Mouse (Mus musculus) lung, embryonic 14.5 days (tissue): ENCODE data around the gene Surf2. TPM values are rescaled to one million over a fixed set of nuclear protein-coding genes. Genes with fewer than 3 reads are reported as not detected.

Source experiments
- ATAC-seq: fragments of 200-750 bp; cut with Nextera tagmentation; 2 replicates; pipeline ENCODE4 v1.8.0; 2017; ENCODE audit warnings: mild to moderate bottlenecking, moderate TSS enrichment, moderate library complexity; ENCODE audit not compliant: insufficient read depth
- DNase-seq: peaks from one replicate; pipeline ENCODE4 v3.0.0-alpha.2; 2015
- H3K27ac ChIP-seq: fragments of 300-500 bp; sonication (generic); 2 replicates; pipeline ENCODE4 v1.5.1; 2014; ENCODE audit warnings: low read depth, mild to moderate bottlenecking, moderate library complexity
- H3K27me3 ChIP-seq: fragments of 300-500 bp; sonication (generic); 2 replicates; pipeline ENCODE4 v1.6.1; 2014; ENCODE audit warnings: low read length, control low read depth; ENCODE audit not compliant: insufficient read depth
- H3K36me3 ChIP-seq: fragments of 300-500 bp; sonication (generic); 2 replicates; pipeline ENCODE4 v1.6.1; 2014; ENCODE audit warnings: control low read depth; ENCODE audit not compliant: insufficient read depth
- H3K4me1 ChIP-seq: fragments of 300-500 bp; sonication (generic); 2 replicates; pipeline ENCODE4 v1.6.1; 2014; ENCODE audit warnings: antibody characterized with exemption, control low read depth; ENCODE audit not compliant: insufficient read depth
- H3K4me2 ChIP-seq: fragments of 300-500 bp; sonication (generic); 2 replicates; pipeline ENCODE4 v1.6.1; 2014; ENCODE audit warnings: mild to moderate bottlenecking
- H3K4me3 ChIP-seq: fragments of 300-500 bp; sonication (generic); 2 replicates; pipeline ENCODE4 v1.5.1; 2014; ENCODE audit warnings: low read depth, low read length
- H3K9ac ChIP-seq: fragments of 300-500 bp; sonication (generic); 2 replicates; pipeline ENCODE4 v1.6.1; 2014
- H3K9me3 ChIP-seq: fragments of 300-500 bp; sonication (generic); 2 replicates; pipeline ENCODE4 v1.6.1; 2016; ENCODE audit warnings: low read depth, low read length, control low read depth
- CTCF ChIP-seq: IDR thresholded peaks from 2 replicates; pipeline ENCODE4 v1.5.1; 2016; ENCODE audit warnings: antibody characterized with exemption, low read depth
- WGBS: fragments of 180-500 bp; shearing (Covaris S2); extraction: QIAGEN DNeasy Blood & Tissue Kit; methylation state at CpG from one replicate; pipeline ENCODE4 v1.1.7; 2014; 5-methylcytosine and 5-hydroxymethylcytosine counted together
- polyA plus RNA-seq: library from polyadenylated mRNA; unstranded; fragments of >200 nt; fragmentation: Nextera tagmentation; extraction: Ambion mirVana; gene quantifications from 2 replicates; pipeline ENCODE4 v1.2.1, GENCODE M21; 2014

Surf2 gene
- polyA plus RNA-seq, 1 experiment from 2014 or later: 33.2 TPM

DNA sequence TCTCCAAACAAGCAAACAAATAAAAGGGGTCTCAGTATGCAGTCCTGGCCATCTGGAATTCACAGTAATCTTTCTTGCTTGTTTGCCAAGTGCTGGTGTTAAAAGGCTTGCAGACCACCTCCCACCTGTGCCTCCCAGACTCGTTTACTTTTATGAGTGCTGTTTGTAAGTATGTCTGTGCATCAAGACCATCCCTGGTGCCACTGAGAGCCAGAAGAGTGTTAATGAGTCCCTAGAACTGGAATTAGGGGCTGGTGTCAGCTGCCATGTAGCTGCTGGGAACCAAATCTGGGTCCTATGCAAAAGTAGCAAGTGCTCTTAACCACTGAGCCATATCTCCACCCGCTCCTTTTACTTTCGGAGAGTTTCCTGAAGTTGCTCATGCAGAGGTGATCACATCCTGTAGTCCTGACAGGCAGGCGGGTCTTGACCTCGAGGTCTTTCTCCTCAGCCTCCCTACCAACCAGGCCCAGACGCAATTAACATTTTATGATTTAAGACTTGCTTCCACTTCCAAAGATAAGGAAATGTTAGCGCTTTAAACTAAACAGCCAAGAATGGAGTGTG, 14.2 kb upstream of the Surf2 start:
- no peaks in the 10 kb centered on the region for H3K9me3 ChIP-seq
- ATAC-seq: no peak
- H3K27ac ChIP-seq: peak overlapping the region; percentile 24; the same call in 1 of the 2 replicates

DNA sequence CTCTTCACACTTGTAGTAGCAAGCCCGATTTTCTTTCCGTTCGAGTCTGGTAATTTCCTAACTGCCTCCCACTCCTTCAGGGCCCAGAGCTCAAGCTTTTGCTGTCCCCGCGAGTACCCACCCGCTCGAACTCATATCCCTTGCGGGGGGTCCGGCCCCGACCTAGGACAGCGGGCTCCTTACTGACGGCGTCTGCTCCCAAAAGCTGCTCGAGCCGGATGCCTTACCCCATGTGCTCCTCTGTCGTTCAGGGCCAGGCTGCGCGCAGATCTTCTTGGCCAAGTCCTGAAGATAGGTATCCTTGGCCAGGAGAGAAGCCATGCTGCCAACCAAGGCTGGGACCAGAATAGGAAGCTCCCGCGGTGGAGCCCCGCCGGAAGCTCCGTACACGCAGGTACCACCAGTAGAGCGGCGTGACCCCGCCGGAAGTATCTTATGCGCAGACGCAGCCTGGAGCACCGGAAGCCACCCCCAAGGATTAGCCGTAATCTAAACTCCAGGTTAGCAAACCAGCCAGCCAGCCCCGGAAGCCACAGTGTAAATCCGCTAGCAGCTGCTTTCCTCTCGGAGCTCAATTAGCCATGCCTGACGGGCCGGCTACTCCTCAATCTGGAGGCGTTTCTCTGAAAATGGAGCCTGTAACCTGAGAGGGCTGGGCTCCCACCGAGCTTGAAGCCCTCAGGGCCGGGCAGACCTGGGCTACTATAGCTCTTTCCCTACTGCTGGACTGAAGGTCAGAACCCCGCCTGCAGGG, 13.5 kb upstream of the Surf2 start, which contains the start of gene Surf6:
Gene Surf6, minus strand, starts transcription at position 413 of the 754 bp plus-strand sequence.
- Histone ChIP-seq H3K27ac (peak within 1 kb of the TSS; percentile 86), H3K9me3 (no peaks in the 10 kb centered on the region), H3K36me3 (peaks cover 62% of the 10 kb centered on the region), H3K4me1 (peaks cover 10% of the 10 kb centered on the region; the same call in 1 of the 2 replicates), H3K4me2 (peak within 1 kb of the TSS; percentile 91), H3K4me3 (peak within 1 kb of the TSS; percentile 85), H3K27me3 (no peaks in the 10 kb centered on the region), H3K9ac (peak within 1 kb of the TSS; percentile 83)
- no peak for TF ChIP-seq CTCF
- DNase-seq (peak; percentile 98), ATAC-seq (peak; percentile 94)
- under 1% methylated on average over 41 of the region's 41 CpGs for WGBS

More for the DNA sequence above, 14.2 kb upstream of the Surf2 start:
- Histone ChIP-seq H3K36me3 (peaks cover 61% of the 10 kb centered on the region), H3K9ac (peak overlapping the region; percentile 83), H3K4me2 (peak overlapping the region; percentile 91), H3K4me1 (peaks cover 10% of the 10 kb centered on the region; the same call in 1 of the 2 replicates), H3K4me3 (peak overlapping the region; percentile 85), H3K27me3 (no peaks in the 10 kb centered on the region)
- no peak for TF ChIP-seq CTCF
- 4% methylated on average over 7 of the region's 7 CpGs for WGBS
- DNase-seq: no peak

DNA sequence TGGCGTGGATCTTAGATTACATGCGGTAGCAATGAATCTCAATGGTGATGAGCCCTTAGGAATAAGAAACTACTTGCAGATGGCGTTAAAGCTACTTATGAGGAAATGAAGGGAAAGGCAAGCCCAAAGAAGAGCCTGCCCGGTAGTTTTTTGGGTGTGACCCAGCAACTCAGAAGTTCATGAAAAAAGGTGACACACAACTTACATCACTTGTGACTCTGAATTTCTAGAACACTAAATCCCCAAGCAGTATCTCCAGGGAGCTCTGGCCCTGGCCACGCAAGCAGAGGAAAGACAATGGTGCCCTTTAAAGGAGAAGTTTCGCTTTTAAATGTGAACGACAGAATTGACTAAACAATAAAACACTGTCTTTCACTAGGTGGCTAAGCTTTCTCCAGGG, 12.9 kb upstream of the Surf2 start:
- H3K27ac ChIP-seq: peak overlapping the region; percentile 86
- no peaks in the 10 kb centered on the region for H3K27me3 ChIP-seq
- no peak for TF ChIP-seq CTCF
- peaks cover 10% of the 10 kb centered on the region; the same call in 1 of the 2 replicates for H3K4me1 ChIP-seq
- H3K4me2 ChIP-seq: peak overlapping the region; percentile 91
- ATAC-seq: no peak
- peak overlapping the region; percentile 85 for H3K4me3 ChIP-seq
- H3K9ac ChIP-seq: peak overlapping the region; percentile 83
- 13% methylated on average over 7 of the region's 7 CpGs for WGBS
- H3K9me3 ChIP-seq: no peaks in the 10 kb centered on the region
- no peak for DNase-seq
- peaks cover 62% of the 10 kb centered on the region for H3K36me3 ChIP-seq

DNA sequence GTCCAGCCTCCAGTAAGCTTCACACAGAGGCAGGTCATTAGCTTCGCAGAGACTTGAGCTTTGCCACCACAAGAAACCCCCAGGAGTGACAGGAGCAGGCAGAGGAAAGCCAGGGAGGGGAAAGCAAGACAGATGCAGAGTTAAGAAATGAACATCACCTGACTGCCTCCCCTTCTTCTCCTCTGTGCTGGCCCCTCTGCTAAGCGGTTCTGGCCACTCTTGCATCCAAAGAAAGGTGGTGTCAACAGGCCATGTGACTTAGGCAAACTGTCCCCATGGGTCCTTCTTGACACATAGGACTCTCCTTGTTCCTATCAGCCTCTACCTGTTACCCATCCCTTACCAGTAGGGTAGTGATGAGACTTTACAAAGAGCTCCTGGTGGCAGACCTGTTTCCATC, 10.2 kb upstream of the Surf2 start:
- no peak overlapping the region for H3K4me2 ChIP-seq
- H3K27ac ChIP-seq: no peak overlapping the region
- H3K9me3 ChIP-seq: no peaks in the 10 kb centered on the region
- H3K4me3 ChIP-seq: no peak overlapping the region
- DNase-seq (no peak), ATAC-seq (no peak)
- H3K9ac ChIP-seq: no peak overlapping the region
- peaks cover 18% of the 10 kb centered on the region; the same call in 1 of the 2 replicates for H3K4me1 ChIP-seq
- peaks cover 48% of the 10 kb centered on the region for H3K36me3 ChIP-seq
- WGBS: 77% methylated on average over 2 of the region's 2 CpGs
- TF ChIP-seq CTCF: no peak
- no peaks in the 10 kb centered on the region for H3K27me3 ChIP-seq

DNA sequence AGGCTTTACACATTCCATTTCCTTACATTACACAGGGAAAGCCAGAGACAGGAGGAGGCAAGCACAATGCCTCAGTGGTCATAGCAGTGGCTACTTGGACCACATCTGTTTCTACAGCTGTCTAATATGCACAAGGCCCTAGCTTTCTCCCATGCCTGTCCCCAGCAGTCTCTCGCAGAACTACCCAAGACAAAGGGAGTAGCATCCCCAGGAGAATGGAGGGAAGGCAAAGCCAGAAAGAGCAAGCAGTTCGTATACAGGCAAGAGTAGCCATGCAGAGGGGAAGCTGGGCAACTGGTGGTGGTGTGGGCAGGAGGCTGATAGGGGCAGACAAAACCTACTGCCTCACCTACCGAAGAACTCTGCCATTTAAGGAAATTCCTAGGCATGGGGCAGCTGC, 9.7 kb upstream of the Surf2 start:
- 90% methylated on average over 3 of the region's 3 CpGs for WGBS
- Histone ChIP-seq H3K27ac (no peak overlapping the region), H3K9ac (no peak overlapping the region), H3K4me1 (peaks cover 18% of the 10 kb centered on the region; the same call in 1 of the 2 replicates), H3K36me3 (peaks cover 52% of the 10 kb centered on the region), H3K4me2 (no peak overlapping the region), H3K27me3 (no peaks in the 10 kb centered on the region), H3K9me3 (no peaks in the 10 kb centered on the region), H3K4me3 (no peak overlapping the region)
- DNase-seq (no peak), ATAC-seq (no peak)
- TF ChIP-seq CTCF: no peak

GRCm38 (mm10) chr2:26907109-26907508, 9.1 kb upstream of the Surf2 start:
- H3K27me3 ChIP-seq: no peaks in the 10 kb centered on the region
- peaks cover 13% of the 10 kb centered on the region; the same call in 1 of the 2 replicates for H3K4me1 ChIP-seq
- H3K27ac ChIP-seq: no peak overlapping the region
- ATAC-seq (no peak), DNase-seq (peak; percentile 74)
- H3K4me2 ChIP-seq: no peak overlapping the region
- peak; percentile 85 for TF ChIP-seq CTCF
- no peaks in the 10 kb centered on the region for H3K9me3 ChIP-seq
- H3K9ac ChIP-seq: no peak overlapping the region; the same call in 1 of the 2 replicates
- 46% methylated on average over 4 of the region's 4 CpGs for WGBS
- H3K36me3 ChIP-seq: peaks cover 59% of the 10 kb centered on the region
- H3K4me3 ChIP-seq: no peak overlapping the region
